21 mouse cellular contexts compared by ENCODE assay signal in genomic region chr1:25242436-25242835, GRCm38 (mm10).
"Had no signal": no experiment of that assay in that cellular context is flagged by ENCODE, and none has a peak within 500 bp of the region (broad histone marks: within the 10 kb centered on the region; RNA-seq: fewer than 3 reads in every experiment).

No protein-coding gene starts in this region.

- ATAC-seq: lung, postnatal 0 days; midbrain, embryonic 16.5 days had no signal

- H3K4me1 ChIP-seq: lung, embryonic 15.5 days; midbrain, embryonic 10.5 days; midbrain, embryonic 12.5 days; neural tube, embryonic 15.5 days had no signal

- H3K36me3 ChIP-seq: lung, embryonic 15.5 days; midbrain, embryonic 10.5 days; midbrain, embryonic 12.5 days; neural tube, embryonic 13.5 days; neural tube, embryonic 15.5 days had no signal

- H3K9ac ChIP-seq: lung, embryonic 15.5 days; midbrain, embryonic 12.5 days; neural tube, embryonic 13.5 days; neural tube, embryonic 15.5 days had no signal

- H3K4me2 ChIP-seq: lung, embryonic 15.5 days; midbrain, embryonic 12.5 days; neural tube, embryonic 13.5 days; neural tube, embryonic 15.5 days had no signal

- DNase-seq: lung, adult 2 months; lung, postnatal 14 days; lung, postnatal 36 days; midbrain, embryonic 14.5 days; retina, postnatal 1 day; right cerebral cortex, adult 18-20 months; right cerebral cortex, postnatal 25 days; right cerebral cortex, postnatal 4 days; spleen, adult 18-20 months; thymus, adult 18-20 months; thymus, postnatal 14 days; thymus, postnatal 36 days had no signal

- H3K9me3 ChIP-seq: lung, embryonic 15.5 days; midbrain, embryonic 10.5 days; midbrain, embryonic 12.5 days; neural tube, embryonic 13.5 days; neural tube, embryonic 15.5 days had no signal

- H3K4me3 ChIP-seq: lung, embryonic 15.5 days; midbrain, embryonic 10.5 days; midbrain, embryonic 12.5 days; myocyte; neural tube, embryonic 13.5 days; neural tube, embryonic 15.5 days had no signal

- H3K27ac ChIP-seq: lung, embryonic 15.5 days; macrophage; midbrain, embryonic 10.5 days; midbrain, embryonic 12.5 days; neural tube, embryonic 13.5 days; neural tube, embryonic 15.5 days had no signal

- H3K27me3 ChIP-seq: lung, embryonic 15.5 days; midbrain, embryonic 12.5 days; neural tube, embryonic 13.5 days; neural tube, embryonic 15.5 days had no signal
